Mouse (Mus musculus): ENCODE measurements around the gene Larp6. TPM values are rescaled to one million over a fixed set of nuclear protein-coding genes. Genes with fewer than 3 reads are reported as not detected.

The Larp6 gene
- polyA plus RNA-seq, 1 experiment from 2014 or later, result 21.9 TPM

DNA sequence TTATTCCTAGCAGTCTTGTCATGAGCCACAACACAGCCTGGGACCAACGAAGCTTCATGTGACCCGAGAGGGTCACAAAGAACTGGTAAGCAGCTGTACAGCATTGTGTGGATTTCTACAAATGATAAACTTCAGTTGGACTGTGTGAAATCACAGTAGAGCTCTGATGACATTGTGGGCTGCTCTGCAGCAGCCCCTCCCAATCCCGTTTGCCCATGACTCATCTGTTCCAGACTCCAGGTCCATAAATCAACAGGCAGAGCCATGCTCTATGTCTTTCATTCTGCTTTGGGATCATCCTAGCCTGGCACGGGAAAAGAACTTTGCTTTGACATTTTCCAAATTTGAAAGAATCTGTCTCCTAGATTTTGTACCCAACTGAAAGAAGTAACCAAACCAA, 20.2 kb upstream of the Larp6 start:
- Histone ChIP-seq H3K36me3 (replicated peaks) (no peaks in the 10 kb centered on the region), H3K27me3 (replicated peaks) (no peaks in the 10 kb centered on the region), H3K4me1 (peaks cover 6% of the 10 kb centered on the region), H3K4me2 (no peak overlapping the region), H3K4me3 (no peak overlapping the region), H3K27ac (no peak overlapping the region), H3K9me3 (no peaks in the 10 kb centered on the region), H3K9ac (no peak overlapping the region)
- ATAC-seq (replicated peaks), result no peak
- 76% methylated on average over 4 of the region's 4 CpGs for WGBS

- Histone ChIP-seq H3K4me3 (no peak overlapping the region), H3K27ac (no peak overlapping the region), H3K36me3 (replicated peaks) (no peaks in the 10 kb centered on the region), H3K4me2 (no peak overlapping the region), H3K9me3 (no peaks in the 10 kb centered on the region), H3K9ac (no peak overlapping the region), H3K4me1 (no peaks in the 10 kb centered on the region), H3K27me3 (replicated peaks) (no peaks in the 10 kb centered on the region)
- no peak for ATAC-seq (replicated peaks)
- 72% methylated on average over 2 of the region's 2 CpGs for WGBS
Observed at GRCm38 (mm10) chr9:60693986-60694385, 18.8 kb upstream of the Larp6 start.

- ATAC-seq (replicated peaks), result no peak
- no peak overlapping the region for H3K27ac ChIP-seq
- 81% methylated on average over 6 of the region's 6 CpGs for WGBS
Observed at GRCm38 (mm10) chr9:60696271-60696985, 16.4 kb upstream of the Larp6 start.

GRCm38 (mm10) chr9:60699581-60700231, 13.1 kb upstream of the Larp6 start:
- Histone ChIP-seq H3K27me3 (replicated peaks) (no peaks in the 10 kb centered on the region), H3K4me1 (no peaks in the 10 kb centered on the region), H3K36me3 (replicated peaks) (no peaks in the 10 kb centered on the region), H3K4me3 (no peak overlapping the region), H3K4me2 (no peak overlapping the region), H3K9me3 (no peaks in the 10 kb centered on the region), H3K9ac (no peak overlapping the region), H3K27ac (no peak overlapping the region)
- 69% methylated on average over 18 of the region's 18 CpGs for WGBS
- no peak for ATAC-seq (replicated peaks)

More at GRCm38 (mm10) chr9:60696271-60696985, 16.4 kb upstream of the Larp6 start:
- no peak overlapping the region for H3K4me2 ChIP-seq
- no peaks in the 10 kb centered on the region for H3K27me3 ChIP-seq (replicated peaks)
- H3K36me3 ChIP-seq (replicated peaks), result no peaks in the 10 kb centered on the region
- H3K9ac ChIP-seq, result no peak overlapping the region
- no peak overlapping the region for H3K4me3 ChIP-seq
- H3K4me1 ChIP-seq, result no peaks in the 10 kb centered on the region
- H3K9me3 ChIP-seq, result no peaks in the 10 kb centered on the region

GRCm38 (mm10) chr9:60707594-60707993, 5.2 kb upstream of the Larp6 start:
- Histone ChIP-seq H3K4me2 (no peak overlapping the region), H3K4me1 (peaks cover 7% of the 10 kb centered on the region), H3K27me3 (replicated peaks) (no peaks in the 10 kb centered on the region), H3K36me3 (replicated peaks) (no peaks in the 10 kb centered on the region), H3K9me3 (no peaks in the 10 kb centered on the region), H3K27ac (no peak overlapping the region), H3K4me3 (no peak overlapping the region), H3K9ac (no peak overlapping the region)
- WGBS, result 99% methylated on average over 2 of the region's 2 CpGs
- no peak for ATAC-seq (replicated peaks)

- H3K4me1 ChIP-seq, result peaks cover 14% of the 10 kb centered on the region
- no peak overlapping the region for H3K4me3 ChIP-seq
- H3K36me3 ChIP-seq (replicated peaks), result no peaks in the 10 kb centered on the region
- H3K9me3 ChIP-seq, result no peaks in the 10 kb centered on the region
- 85% methylated on average over 5 of the region's 5 CpGs for WGBS
- no peak for ATAC-seq (replicated peaks)
- no peak overlapping the region for H3K4me2 ChIP-seq
- no peak overlapping the region for H3K9ac ChIP-seq
- no peaks in the 10 kb centered on the region for H3K27me3 ChIP-seq (replicated peaks)
- no peak overlapping the region for H3K27ac ChIP-seq
Observed at GRCm38 (mm10) chr9:60708606-60709005, 4.2 kb upstream of the Larp6 start.

DNA sequence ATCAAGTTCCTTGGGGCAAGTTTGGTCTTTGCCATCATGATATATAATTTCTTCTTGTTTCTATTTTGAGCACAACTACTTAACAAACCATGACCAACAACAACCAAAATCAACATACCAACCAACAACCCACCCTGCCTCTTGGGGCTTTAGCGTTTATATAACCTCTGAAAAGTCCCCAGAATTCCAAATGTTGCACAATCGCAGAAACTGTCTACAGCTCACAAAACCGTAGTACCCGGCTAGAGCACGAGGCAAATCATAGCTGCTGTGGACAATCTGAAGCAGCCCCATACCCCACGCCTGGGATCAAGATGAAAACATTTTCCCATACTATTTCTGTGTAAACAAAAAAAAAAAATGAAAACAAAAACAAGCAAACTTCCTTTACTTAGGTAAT, 3.1 kb upstream of the Larp6 start:
- Histone ChIP-seq H3K27ac (no peak overlapping the region), H3K9me3 (no peaks in the 10 kb centered on the region), H3K36me3 (replicated peaks) (no peaks in the 10 kb centered on the region), H3K9ac (no peak overlapping the region), H3K4me1 (peaks cover 25% of the 10 kb centered on the region), H3K4me3 (no peak overlapping the region), H3K4me2 (no peak overlapping the region), H3K27me3 (replicated peaks) (no peaks in the 10 kb centered on the region)
- no peak for ATAC-seq (replicated peaks)
- WGBS, result 87% methylated on average over 6 of the region's 6 CpGs

- Histone ChIP-seq H3K4me3 (no peak overlapping the region), H3K36me3 (replicated peaks) (no peaks in the 10 kb centered on the region), H3K9me3 (no peaks in the 10 kb centered on the region), H3K27me3 (replicated peaks) (no peaks in the 10 kb centered on the region), H3K9ac (no peak overlapping the region; the same call in 1 of the 2 replicates), H3K27ac (no peak overlapping the region), H3K4me2 (peak overlapping the region; percentile 95), H3K4me1 (peaks cover 35% of the 10 kb centered on the region)
- no peak for ATAC-seq (replicated peaks)
- WGBS, result 80% methylated on average over 5 of the region's 5 CpGs
Observed at GRCm38 (mm10) chr9:60712011-60712410, 778 bp upstream of the Larp6 start.

DNA sequence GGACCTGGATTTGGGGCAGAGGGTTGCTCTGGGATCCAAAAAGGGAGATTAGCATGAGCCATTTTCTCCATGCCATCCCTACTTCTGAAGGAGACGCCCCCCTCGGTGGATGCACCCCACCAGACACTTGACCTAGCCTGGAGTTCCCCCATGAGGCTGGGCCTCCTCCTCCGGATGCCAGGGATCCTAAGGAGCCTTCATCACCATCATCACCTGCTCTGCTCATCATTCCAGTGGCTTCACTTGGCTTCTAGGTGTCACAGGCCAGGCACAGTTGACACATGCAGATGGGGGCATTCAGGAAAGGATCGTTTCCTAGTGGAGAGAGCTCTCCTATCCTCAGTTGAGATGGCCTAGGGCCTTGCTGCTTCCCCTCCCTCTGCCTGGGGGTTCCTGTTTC, 827 bp downstream of the Larp6 start:
- H3K36me3 ChIP-seq (replicated peaks), result no peaks in the 10 kb centered on the region
- H3K4me3 ChIP-seq, result peak overlapping the region; percentile 75
- H3K4me1 ChIP-seq, result peaks cover 35% of the 10 kb centered on the region
- ATAC-seq (replicated peaks), result 0 out of 2 replicates have a peak, but pooled peaks have one; percentile 21
- H3K4me2 ChIP-seq, result peak overlapping the region; percentile 95
- 38% methylated on average over 4 of the region's 4 CpGs for WGBS
- H3K9ac ChIP-seq, result peak overlapping the region; percentile 83
- H3K27ac ChIP-seq, result 0 out of 2 replicates have a peak overlapping the region, but pooled peaks have one; percentile 19
- no peaks in the 10 kb centered on the region for H3K27me3 ChIP-seq (replicated peaks)
- H3K9me3 ChIP-seq, result no peaks in the 10 kb centered on the region

DNA sequence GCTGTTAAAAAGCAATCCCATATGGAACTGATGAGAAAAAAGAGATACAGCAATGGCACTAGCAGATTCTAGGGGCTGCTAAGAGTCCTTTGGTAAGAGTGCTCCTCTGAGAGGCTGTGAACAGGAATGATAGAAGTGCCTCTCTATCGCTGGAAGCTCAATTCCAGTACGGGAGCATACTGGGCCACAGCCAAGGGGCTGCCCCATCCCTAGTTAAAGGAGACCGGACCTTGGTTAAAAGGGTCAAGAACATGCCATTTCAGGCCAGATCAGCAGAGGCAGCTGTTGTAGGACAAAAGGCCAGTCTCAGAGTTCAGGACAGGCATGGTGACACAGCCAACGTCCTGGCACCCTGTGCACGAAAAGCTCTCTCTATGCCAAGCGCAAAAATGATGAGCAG, 1.4 kb downstream of the Larp6 start:
- no peaks in the 10 kb centered on the region for H3K36me3 ChIP-seq (replicated peaks)
- H3K27ac ChIP-seq, result 0 out of 2 replicates have a peak overlapping the region, but pooled peaks have one; percentile 19
- H3K4me3 ChIP-seq, result peak overlapping the region; percentile 75
- H3K9ac ChIP-seq, result peak overlapping the region; percentile 83; the same call in 1 of the 2 replicates
- H3K4me2 ChIP-seq, result peak overlapping the region; percentile 95
- ATAC-seq (replicated peaks), result no peak
- H3K4me1 ChIP-seq, result peaks cover 35% of the 10 kb centered on the region
- WGBS, result 79% methylated on average over 6 of the region's 6 CpGs
- no peaks in the 10 kb centered on the region for H3K9me3 ChIP-seq
- H3K27me3 ChIP-seq (replicated peaks), result no peaks in the 10 kb centered on the region

DNA sequence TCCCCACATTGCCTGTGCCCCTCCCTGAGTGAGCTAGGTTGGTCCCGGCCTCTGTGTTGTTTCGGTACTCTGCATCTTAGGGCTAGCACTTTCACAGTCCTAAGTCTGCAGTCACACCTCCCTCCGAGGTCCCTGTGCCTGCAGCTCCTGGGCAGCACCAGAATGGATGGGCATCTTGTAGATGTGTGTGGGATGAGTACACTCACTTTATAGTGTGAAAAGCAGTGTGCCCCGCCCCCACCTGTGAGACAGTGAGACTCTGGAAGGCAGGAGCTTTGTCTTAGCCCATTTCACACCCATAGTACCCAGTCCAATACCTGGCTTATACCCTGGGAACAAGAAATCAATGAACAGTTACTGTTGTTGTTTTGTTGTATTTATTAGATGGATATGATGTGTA, 2.5 kb downstream of the Larp6 start:
- no peak overlapping the region for H3K9ac ChIP-seq
- H3K4me2 ChIP-seq, result 0 out of 2 replicates have a peak overlapping the region, but pooled peaks have one; percentile 95
- H3K27ac ChIP-seq, result no peak overlapping the region
- no peak for ATAC-seq (replicated peaks)
- no peak overlapping the region for H3K4me3 ChIP-seq
- no peaks in the 10 kb centered on the region for H3K9me3 ChIP-seq
- H3K27me3 ChIP-seq (replicated peaks), result no peaks in the 10 kb centered on the region
- WGBS, result 84% methylated on average over 4 of the region's 4 CpGs
- no peaks in the 10 kb centered on the region for H3K36me3 ChIP-seq (replicated peaks)
- H3K4me1 ChIP-seq, result peaks cover 35% of the 10 kb centered on the region

GRCm38 (mm10) chr9:60715828-60716227, 3.0 kb downstream of the Larp6 start:
- H3K9me3 ChIP-seq, result no peaks in the 10 kb centered on the region
- H3K27me3 ChIP-seq (replicated peaks), result no peaks in the 10 kb centered on the region
- ATAC-seq (replicated peaks), result no peak
- peaks cover 35% of the 10 kb centered on the region for H3K4me1 ChIP-seq
- no peaks in the 10 kb centered on the region for H3K36me3 ChIP-seq (replicated peaks)
- no peak overlapping the region for H3K9ac ChIP-seq
- 61% methylated on average over 5 of the region's 5 CpGs for WGBS
- H3K27ac ChIP-seq, result no peak overlapping the region
- no peak overlapping the region for H3K4me3 ChIP-seq
- no peak overlapping the region for H3K4me2 ChIP-seq

DNA sequence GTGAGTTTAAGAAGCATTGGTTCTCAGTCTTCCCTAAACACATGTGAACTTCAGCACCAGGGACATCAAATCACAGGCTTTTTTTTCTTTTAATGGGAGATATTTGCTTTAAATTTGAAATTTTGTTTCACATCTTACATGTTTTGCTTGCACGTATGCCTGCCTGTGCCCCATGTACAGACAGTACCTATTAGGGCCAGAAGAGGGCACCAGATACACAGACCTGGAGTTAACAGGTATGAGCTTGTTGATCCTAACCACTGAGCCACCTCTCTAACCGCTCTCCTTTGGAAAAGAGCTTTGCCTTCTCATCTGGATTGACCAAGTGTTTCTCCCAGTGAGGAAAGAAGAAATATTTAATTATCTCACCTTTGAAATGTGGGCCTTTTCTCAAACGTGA, 5.5 kb downstream of the Larp6 start:
- no peak for ATAC-seq (replicated peaks)
- H3K27ac ChIP-seq, result no peak overlapping the region
- no peaks in the 10 kb centered on the region for H3K27me3 ChIP-seq (replicated peaks)
- H3K36me3 ChIP-seq (replicated peaks), result no peaks in the 10 kb centered on the region
- H3K4me3 ChIP-seq, result no peak overlapping the region
- H3K4me1 ChIP-seq, result peaks cover 25% of the 10 kb centered on the region
- no peaks in the 10 kb centered on the region for H3K9me3 ChIP-seq
- H3K4me2 ChIP-seq, result no peak overlapping the region
- 63% methylated on average over 3 of the region's 3 CpGs for WGBS
- no peak overlapping the region for H3K9ac ChIP-seq

Measured in midbrain, embryonic 15.5 days (tissue).